Mouse (Mus musculus) retina, embryonic 14.5 days (tissue): Measurements from ENCODE around the gene Cep126.

Experiments
- DNase-seq: peaks from one replicate; pipeline ENCODE4 v3.0.0-alpha.2; 2015; ENCODE audit warnings: low spot score

Cep126 gene

GRCm38 (mm10) chr9:8134117-8134574 lies at the start of gene Cep126:
Gene Cep126 (minus strand): TSS chr9:8134294.
- peak; percentile 91 for DNase-seq

DNA sequence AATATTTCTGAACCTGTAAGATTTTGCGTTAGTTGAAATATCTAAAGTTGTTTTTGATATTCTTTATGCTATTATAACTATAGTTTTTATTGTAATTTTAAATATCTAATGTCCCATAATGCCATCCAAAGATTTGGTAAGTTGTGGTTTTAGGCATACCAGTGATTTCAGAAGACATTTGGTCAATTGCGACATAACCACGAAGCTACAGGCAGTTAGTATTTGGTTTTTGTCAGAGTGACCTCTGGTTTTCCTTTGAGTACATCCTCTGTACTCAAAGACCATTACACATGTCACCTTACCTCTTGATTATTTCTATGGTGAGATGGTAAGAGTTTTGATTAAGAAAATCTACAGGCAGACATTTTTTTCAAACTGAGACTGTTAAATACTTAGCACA lies 45.5 kb upstream of the Cep126 start:
- DNase-seq, result no peak

GRCm38 (mm10) chr9:8177099-8177498 lies 43.0 kb upstream of the Cep126 start:
- DNase-seq, result no peak

DNA sequence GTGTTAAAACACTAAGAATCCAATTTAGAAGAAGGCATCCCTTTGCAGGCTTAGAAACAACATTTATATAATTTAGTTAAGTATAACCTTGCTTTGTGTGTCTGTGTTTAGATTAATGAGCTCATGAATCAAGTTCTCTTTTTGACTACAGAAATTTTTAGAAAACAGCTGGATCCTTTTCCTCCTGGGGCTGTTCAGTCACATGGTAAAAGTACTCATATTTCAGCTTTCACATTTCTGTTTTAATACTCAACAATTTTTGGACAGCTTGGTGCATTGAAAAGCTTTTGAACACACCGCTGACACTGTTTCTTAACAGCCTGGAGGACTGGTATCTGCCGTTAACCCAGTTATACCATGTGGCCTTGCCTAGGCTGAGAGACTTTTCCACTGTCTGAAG lies 22.9 kb upstream of the Cep126 start:
- no peak for DNase-seq

DNA sequence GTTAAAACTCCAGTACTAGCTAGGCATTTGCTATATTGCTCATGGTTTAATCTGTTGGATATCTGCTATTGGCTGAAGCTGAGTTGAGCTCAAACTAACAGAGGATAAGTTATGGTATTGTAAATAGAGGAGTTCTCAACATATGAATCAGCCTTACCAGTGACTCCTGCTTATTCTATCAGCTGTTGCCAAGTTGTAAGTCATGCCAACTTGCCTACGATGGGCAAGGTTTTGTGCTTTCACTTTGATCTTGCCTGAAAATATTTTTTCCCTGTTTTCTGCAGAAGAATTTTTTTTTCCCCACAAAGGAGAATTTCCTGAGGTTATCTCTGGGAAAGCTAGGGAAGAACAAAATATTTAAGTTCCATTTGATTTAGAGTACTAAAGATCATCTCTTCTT lies 5.4 kb upstream of the Cep126 start:
- DNase-seq, result no peak

DNA sequence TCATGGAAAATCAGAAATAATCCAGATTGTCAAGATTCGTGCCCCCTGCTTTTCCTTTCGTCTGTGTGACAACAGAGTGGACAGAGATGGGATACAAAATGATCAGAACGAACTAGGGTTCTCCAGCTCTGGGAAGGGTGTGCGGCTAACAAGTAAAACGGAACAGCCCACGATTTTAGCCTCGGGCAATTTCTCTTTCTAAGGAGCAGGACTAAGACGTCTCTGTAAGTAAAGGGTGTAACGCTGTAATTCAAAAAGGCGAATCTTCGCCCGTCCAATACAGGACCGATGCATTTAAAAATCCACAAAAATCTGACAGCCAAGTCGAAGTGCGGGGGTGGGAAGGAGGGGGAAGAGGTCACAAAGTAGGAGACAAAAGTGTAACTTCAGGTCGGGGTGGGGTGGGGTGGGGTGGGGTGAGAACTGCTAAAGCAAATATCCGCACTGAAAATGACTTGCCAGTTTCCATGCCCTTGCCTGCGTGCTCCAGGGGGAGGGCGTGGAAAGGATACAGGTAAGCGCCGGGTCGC lies 443 bp downstream of the Cep126 start:
- DNase-seq, result peak; percentile 44

GRCm38 (mm10) chr9:8123495-8123894 lies 10.6 kb downstream of the Cep126 start:
- no peak for DNase-seq

GRCm38 (mm10) chr9:8114516-8114915 lies 19.6 kb downstream of the Cep126 start:
- DNase-seq, result no peak

DNA sequence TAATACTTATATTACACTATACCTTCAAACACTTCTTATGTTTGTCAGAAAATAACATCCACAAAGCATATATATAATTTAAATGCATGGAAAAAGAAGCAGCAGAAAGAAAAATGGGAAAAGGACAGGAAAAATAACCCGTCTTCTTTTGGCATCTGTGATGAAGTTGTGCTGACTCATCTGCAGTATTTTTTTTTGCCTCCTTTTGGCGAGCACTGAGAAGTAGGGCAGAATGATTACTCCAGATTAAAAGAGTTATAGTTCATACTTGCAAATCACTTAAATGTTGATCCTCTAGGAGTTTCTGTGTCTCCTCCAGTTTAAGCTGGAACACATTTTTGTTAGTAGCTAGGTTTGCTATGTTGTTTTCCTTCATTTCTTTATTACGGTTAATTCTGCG lies 31.0 kb downstream of the Cep126 start:
- no peak for DNase-seq

DNA sequence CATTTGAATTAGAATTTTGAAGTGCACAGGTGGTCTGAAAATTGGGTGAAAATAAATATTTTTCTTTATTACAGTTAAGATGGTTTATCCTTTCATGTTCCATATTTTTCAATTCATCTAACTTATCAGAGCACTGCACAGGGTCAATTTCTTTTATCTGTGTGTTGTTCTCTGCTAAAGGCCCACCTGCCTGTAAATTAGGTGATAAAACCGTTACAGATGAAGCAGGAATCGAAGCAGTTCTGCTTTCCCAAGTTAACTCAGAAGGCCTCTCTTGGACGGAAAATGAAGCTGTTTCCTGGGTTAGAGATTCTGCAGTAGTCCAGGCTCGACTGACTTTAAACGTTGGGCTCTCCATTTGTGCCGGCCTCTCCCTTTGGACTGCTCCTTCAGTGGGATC lies 33.1 kb downstream of the Cep126 start:
- no peak for DNase-seq

GRCm38 (mm10) chr9:8078882-8079281 lies 55.2 kb downstream of the Cep126 start:
- no peak for DNase-seq

DNA sequence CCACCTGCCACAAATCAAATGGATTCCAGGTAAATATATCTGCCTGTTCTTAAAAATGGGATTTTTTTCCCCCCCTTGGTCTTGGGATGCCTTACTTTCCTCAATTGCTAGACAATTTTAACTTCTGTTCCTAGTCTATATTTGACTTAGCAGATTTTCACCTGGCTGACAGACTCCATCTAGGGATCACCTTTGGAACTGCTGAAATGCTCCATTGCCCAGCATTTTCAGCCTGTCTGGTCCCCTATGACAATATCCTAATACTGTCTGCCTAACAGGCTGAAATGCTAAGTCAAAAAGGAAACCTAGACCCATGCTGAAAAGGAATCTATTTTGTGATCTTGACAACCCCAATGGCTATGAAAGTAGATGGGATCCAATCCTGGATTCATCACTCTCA lies 59.7 kb downstream of the Cep126 start:
- peak; percentile 41 for DNase-seq

GRCm38 (mm10) chr9:8073203-8073755 lies 60.8 kb downstream of the Cep126 start:
- DNase-seq, result no peak

DNA sequence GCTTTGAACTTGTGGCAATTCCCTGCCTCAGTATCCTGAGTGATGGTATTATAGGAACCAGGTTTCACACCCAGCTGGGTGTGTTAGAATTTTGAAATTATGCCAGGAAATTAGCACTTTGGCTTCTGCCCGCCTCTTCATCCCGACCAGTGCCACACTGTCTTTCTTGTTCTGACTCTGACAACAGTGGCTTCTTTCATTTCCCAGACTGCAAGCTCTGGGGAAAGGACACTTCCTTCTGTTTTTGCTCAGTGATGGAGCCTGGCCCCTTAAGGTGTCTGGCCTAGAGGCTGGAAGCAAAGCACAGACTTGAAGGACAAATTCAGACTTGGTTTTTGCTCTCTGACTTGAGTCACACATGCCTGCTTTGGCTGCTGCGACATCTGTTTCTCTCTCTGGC lies 74.5 kb downstream of the Cep126 start:
- no peak for DNase-seq

DNA sequence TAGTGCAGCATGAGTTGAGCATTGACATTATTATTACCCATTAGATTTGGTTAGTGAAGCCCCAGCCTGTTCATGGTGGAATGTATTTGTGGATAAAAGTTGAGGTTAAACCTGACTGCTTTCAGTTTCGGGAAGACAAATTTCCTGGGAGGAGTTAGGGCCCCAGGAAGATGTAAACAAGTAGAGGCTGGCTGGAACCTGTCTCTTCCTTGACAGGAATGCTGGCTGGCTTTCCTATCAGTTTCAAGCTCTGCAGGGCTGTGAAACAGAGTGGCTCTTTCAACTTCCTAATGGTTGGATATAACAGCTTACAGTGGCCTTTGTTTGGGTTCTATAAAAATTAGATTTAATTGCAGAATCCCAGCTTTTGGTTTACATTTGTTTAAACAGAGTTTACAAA lies 79.3 kb downstream of the Cep126 start:
- no peak for DNase-seq

- DNase-seq, result no peak
Measured at GRCm38 (mm10) chr9:8043044-8043387, 91.1 kb downstream of the Cep126 start.

GRCm38 (mm10) chr9:8042338-8043043 lies 91.6 kb downstream of the Cep126 start, which contains the start of gene Cfap300:
Gene Cfap300 (minus strand): TSS chr9:8042823.
- DNase-seq, result peak; percentile 99

DNA sequence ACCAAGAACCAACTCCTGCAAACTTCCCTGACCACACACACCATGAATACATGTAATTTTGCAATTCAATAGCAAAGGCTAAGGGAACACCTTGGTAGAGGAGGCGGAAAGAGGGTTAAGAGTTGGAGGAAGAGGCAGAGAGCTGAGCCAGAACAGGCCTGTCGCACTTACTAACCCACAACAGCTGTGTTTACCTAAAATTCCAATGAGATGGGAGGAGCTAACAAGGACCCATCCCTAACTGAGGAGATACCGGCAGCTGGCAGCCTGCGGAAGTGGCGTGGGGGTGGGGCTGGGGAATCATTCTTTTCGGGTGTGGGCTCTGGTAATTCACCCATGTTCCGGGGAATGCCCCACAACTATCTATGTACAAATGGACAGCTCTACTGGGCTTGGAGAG lies 98.5 kb downstream of the Cep126 start:
- no peak for DNase-seq

GRCm38 (mm10) chr9:8035091-8035490 lies 99.0 kb downstream of the Cep126 start:
- no peak for DNase-seq

DNA sequence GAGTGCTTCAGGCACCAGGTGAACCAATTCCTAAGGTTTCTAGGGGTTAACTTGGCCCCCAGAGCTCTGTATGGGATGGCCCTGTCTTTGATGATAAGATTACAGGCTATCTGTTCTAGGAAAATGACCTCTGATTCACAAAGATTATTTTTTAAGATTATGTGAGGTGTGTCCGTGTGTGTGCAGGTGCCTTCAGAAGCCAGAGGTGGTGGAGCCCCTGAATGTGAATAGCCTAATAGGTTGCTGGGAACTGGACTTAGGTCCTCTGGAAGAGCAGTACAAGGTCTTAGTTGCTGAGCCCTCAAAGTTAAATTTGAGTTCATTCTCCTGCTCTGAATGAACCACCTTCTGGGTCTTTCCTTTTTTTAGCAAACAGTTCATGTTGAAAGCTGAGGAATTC lies 100.0 kb downstream of the Cep126 start:
- no peak for DNase-seq

GRCm38 (mm10) chr9:8032847-8033246 lies 101.2 kb downstream of the Cep126 start:
- no peak for DNase-seq
